ENCODE assay signal across 14 mouse cellular contexts in genomic region chr1:179031581-179031980, GRCm38 (mm10).
DNase-seq lines count a peak whose midpoint lies in the region; ATAC-seq lines count a peak whose summit lies in the region.
"Had no signal": no experiment of that assay in that cellular context is flagged by ENCODE, and none has a peak within 500 bp of the region (broad histone marks: within the 10 kb centered on the region; RNA-seq: fewer than 3 reads in every experiment).

No protein-coding gene starts in this region.

- DNase-seq in cerebellum, adult 11-12 months, result peak; percentile 68
- peak; percentile 55 for DNase-seq in brain, adult 2 months (ENCODE audit: low read depth, low spot score)
- DNase-seq in cerebellum, adult 8-10 months, result peak; percentile 43
- DNase-seq in cerebellum, postnatal 14 days, result peak; percentile 54 to 55
- no peak for DNase-seq in ovary, adult 18-20 months (ENCODE audit: low spot score)
- DNase-seq in adrenal gland, adult 8-10 months, result no peak
- DNase-seq: adrenal gland, postnatal 25 days; gastrocnemius, postnatal 36 days; heart, adult 18-20 months; heart, postnatal 10 days; kidney, adult 18-20 months had no signal

- ATAC-seq in cerebellum, adult (ENCODE audit: insufficient number of reproducible peaks, low FRiP score, low TSS enrichment), result no peak
- ATAC-seq: forebrain, embryonic 14.5 days; intestine, embryonic 15.5 days had no signal

Comparison
In these comparisons a context has a peak if more than half of its experiments do, and no peak if none do; other contexts are left out.
1. DNase-seq: peak in cerebellum, adult 11-12 months (single experiment), brain, adult 2 months (single experiment), cerebellum, adult 8-10 months (single experiment) and cerebellum, postnatal 14 days (2 of 2); none in ovary, adult 18-20 months (single experiment) and adrenal gland, adult 8-10 months (single experiment).